Mouse (Mus musculus): ENCODE measurements around the gene Alkbh2. TPM values are rescaled to one million over a fixed set of nuclear protein-coding genes. Genes with fewer than 3 reads are reported as not detected.

Alkbh2 gene
- polyA plus RNA-seq, 2 experiments from 2014 or later = 2.8 to 5.1 TPM

DNA sequence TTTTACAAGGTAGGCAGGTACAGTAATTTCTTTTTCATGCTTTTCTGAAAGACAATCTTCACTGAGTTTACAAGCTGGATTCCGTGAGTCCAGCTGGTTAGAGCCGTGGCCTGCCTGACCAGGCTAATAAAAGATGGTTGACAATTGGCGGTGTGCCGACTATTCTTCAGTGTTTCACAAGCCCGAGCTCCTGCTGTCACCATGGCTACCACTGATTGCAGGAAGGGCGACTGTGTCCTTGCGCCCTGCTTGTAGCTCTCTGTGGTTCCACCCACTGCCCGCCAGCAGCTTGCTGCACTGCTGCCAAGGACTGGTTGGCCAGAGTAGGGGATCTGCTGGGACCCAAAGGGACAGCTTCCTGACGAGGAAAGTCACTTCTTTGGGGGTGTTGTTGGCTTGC is 11.2 kb upstream of the Alkbh2 start:
- ATAC-seq = no peak

DNA sequence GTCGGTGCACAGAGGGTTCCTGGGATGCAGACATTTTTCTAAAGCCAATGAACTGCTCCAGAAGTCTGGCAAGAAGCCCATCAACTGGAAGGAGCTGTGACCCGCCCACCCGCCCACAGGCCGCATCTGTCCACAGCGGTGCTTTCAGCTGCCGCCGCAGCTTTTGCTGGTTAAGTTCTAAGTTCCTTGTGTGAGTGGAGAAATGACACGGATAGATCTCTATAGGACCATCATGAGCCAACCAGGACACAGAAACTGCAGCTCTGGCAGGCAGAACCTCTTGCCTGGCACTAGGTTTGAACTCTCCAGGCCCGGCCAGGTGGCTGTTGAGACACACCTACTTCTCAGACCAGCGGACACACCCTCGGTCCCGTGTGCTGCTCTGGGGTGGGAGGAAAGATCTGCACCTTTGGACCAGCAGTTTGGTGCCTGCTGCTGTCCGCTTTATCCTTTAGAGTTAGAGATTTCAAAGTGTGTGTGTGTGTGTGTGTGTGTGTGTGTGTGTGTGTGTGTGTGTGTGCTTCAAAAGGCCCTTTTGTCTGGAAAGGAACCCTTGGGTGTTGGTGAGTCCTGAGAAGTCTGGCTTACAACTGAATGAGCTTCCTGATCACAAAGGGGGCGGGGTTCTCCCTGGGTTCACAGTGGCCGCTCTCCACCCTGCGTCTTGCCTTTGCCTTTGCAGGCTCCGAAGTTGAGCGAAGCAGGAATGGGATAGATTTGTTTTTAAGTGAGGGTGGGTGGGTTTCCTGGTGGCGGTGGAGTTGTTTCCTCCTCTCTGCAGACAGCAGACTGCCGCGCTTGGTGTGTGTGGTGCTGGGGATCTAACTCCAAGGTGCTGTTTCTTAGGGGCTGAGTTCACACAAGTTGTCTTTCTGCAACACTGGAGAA is 10.5 kb upstream of the Alkbh2 start:
- ATAC-seq = no peak

GRCm38 (mm10) chr5:114137481-114138276 is 9.7 kb upstream of the Alkbh2 start:
- no peak for ATAC-seq

DNA sequence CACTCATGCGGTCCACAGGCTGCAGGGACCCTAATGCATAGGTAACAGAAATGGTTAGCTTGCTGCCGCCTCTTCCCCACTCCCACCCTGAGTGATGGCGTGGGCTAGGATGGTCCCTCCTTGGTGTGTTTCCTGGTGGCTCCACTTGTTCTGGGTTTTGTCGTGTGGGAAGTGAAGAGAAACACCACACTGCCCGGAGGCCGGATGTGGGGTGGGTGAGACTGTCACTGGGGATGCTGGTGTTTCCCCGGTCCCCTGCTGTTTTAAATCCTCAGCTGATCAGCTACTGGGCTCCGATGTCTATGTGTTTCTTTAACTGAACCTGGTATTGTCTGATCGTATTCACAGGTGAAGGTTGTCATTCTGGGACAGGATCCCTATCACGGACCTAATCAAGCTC is 7.5 kb upstream of the Alkbh2 start:
- no peak for ATAC-seq

GRCm38 (mm10) chr5:114134091-114134534 is 6.1 kb upstream of the Alkbh2 start:
- no peak for ATAC-seq

DNA sequence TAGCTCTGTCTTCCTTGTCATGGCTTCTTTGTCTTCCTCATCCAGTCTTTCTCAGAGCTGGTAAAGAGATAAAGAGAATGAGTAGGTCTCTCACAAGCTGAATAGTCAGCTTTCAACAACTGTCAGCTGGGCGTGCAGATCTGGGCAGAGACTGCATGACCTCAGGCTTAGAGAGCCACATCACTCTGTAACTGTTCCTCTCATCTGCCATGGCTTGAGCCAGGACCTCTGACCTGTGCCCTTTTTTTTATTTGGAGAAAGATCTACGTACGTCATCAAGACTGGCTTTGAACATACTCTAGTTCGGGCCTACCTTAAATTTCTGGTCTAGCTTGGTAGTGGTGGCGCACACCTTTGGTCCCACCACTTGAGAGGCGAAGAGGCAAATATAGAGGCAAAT is 4.8 kb upstream of the Alkbh2 start:
- ATAC-seq = no peak

GRCm38 (mm10) chr5:114131521-114131840 is 3.5 kb upstream of the Alkbh2 start:
- peak; percentile 26 for ATAC-seq

DNA sequence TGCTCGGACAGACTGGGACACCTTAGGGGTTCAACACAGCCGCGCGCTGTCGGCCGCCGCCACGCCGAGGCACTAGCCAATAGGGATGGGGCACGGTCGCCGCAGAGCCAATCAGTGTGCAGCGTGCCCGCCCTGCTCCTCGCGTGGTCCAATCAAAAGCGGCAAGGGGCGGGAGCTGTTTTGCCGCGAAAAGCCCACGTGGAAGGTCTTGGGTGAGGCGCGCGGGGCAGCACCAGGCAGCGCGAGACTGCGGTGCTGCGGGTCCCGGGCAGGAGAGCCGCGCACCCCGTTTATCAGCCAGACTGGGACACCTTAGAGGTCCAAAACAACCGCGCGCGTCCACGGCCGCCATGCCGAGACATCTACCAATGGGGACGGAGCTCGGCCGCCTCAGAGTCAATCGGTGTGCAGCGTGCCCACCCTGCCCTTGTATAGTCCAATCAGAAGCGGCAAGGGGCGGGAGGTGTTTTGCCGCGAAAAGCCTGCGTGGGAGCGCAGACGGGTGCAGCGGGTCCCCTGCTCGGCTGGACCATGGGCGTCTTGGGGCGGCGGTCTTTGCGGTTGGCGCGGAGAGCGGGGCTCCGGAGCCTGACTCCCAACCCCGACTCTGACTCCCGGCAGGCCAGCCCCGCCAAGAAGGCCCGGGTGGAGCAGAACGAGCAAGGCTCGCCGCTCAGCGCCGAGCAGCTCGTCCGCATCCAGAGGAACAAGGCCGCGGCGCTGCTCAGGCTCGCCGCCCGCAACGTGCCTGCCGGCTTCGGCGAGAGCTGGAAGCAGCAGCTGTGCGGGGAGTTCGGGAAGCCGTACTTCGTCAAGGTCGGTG is 2.9 kb upstream of the Alkbh2 start:
- ATAC-seq = peak; percentile 84

DNA sequence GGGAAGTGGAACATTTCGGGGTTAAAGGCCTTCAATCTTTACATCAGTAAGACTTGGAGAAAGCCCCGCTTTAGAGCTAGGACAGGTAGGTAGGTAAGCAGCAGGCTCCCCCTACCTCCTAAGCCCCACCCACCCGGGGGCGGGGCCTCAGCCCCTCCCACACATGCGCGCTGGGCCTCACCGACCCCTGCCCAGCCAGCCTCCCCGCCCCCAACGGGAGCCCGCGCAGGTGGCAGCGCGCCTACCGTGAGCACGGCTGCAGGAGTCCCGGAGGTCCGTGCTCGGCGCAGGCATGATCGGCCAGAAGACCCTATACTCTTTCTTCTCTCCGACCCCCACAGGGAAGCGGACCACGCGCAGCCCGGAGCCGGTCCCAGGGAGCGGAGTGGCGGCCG is 2.2 kb upstream of the Alkbh2 start, which contains the start of gene Ung:
Gene Ung, plus strand, starts transcription at position 176 of the 395 bp plus-strand sequence.
- no peak for ATAC-seq

DNA sequence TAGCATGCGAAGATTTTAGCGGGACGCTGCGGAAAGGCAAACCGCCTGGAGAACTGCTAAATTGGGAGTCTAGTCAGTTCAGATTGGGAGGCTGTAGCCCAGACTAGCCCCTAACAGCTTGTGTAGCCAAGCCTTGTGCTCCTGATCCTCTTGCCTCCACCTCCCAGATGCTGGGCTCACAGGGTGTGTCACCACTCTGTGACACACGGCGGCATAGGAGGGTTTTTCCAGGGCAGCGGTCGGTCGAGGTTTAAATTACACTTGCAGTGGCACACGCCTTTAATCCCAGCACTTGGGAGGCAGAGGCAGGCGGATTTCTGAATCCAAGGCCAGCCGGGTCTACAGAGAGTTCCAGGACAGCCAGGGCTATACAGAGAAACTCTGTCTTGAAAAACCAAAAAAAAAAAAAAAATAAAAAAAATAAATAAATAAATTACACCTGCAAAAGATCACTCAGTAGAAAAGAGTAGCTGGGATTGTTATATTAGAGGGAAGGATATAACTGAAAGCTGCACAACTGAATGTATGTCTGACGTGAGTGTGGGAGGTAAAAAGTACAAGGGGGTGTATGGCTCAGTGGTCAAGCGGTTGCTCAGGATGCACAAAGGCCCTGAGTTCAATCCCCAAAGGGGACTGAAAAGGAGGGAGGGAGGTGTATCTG is 1.7 kb upstream of the Alkbh2 start:
- no peak for ATAC-seq

GRCm38 (mm10) chr5:114126499-114127244 is 1.3 kb downstream of the Alkbh2 start:
- no peak for ATAC-seq

DNA sequence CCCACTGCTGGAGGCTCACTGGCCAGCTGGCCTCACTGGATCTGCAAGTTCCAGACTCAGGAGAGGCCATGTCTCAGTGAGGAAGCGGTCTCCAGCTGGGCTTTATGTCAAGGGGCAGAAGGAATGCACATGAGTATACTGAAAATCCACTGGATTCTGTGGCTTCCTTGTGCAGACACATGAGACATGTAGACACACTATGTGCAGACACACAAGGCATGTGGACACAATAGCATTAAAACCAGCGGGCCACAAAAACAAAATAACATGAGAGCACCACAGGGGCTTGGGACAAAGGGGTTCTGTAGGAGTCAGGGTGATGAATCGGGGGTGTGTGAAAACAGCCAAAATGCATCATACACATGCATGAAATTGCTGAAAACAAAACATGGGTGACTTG is 2.0 kb downstream of the Alkbh2 start:
- ATAC-seq = no peak

GRCm38 (mm10) chr5:114119806-114120205 is 8.2 kb downstream of the Alkbh2 start:
- no peak for ATAC-seq

GRCm38 (mm10) chr5:114116586-114116985 is 11.4 kb downstream of the Alkbh2 start:
- no peak for ATAC-seq

DNA sequence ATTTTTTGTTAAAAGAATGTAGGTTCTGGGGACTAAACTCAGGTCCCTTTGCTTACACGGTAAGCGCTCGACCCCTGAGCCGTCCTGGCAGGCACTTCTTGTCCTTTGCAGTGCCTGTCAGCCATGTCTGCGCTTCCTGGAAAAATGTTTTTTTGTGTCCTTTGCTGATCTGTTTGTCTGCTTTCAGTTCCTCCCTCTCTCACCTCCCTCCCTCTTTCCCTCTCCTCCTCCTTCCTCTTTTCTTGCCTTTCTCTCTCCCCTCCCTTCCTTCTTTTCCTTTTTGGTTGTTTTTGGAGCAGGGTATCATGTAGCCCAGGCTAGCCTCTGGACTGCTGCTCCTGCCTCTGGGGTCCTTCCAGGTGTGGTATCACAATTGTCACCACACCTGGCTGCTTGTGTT is 13.0 kb downstream of the Alkbh2 start:
- ATAC-seq = no peak

DNA sequence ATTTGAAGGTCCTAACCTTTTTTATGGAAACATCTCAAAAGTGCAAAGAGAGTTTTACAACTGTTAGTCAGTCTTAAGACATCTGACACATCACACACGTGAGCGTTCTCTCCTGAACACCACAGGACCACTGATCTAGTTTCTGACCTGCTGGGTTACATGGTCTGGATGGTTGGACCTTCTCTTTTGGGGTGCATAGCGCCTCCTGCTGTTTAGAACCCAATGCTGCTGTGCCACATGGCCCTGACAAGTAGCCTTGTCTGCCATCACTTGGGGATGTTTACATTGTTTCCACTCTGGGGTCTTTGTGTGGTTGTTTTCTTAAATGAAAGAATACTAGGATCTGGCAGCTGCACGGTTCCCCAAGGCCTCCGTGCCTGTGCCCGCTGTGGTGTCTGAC is 14.7 kb downstream of the Alkbh2 start:
- no peak for ATAC-seq

DNA sequence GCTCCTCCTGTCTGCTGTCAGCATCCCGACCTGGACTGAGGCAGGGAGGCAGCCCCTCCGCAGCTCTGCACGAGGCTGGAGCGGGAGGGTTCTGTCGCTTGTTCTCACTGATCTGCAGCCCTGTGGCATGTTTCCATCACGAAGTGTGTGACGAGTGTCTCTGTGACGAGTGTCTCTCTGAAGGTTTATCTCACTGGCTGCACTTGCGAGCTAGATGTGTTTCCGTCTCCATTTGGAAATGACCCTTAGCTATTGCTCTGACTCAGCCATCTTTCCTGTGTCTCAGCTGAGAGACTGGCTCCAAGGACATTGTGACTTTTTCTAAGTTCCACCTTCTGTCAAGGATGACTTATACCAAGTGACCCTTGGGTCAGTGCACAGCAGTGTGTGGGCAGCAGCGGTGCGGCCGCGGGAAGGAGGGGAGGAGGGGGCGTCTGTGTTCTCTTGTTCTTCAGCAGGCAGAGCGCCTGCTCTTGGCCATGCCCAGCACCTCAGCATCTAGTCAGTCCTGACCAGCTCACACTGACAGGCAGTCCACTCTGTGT is 21.6 kb downstream of the Alkbh2 start:
- no peak for ATAC-seq

DNA sequence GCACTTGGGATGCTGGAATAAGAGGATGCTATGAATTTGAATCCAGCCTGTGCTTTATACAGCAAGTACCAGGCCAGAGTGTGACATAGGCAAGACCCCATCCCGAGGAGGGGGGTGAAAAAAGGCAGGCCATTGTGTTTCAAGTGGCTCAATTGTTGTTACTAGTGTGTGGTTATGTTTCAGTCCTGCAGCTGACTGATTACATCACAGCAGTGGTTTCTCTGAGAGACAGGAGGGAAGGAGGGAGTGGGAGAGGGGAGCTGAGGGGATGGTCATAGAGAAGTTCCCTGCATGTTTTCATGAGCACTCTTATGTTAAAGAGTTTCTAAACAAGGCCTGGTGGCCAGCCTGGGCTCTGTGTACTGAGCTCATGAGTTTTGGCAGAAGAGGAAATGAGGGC is 25.2 kb downstream of the Alkbh2 start:
- ATAC-seq = no peak

GRCm38 (mm10) chr5:114101873-114102272 is 26.1 kb downstream of the Alkbh2 start:
- no peak for ATAC-seq

- ATAC-seq = peak; percentile 49
Observed at GRCm38 (mm10) chr5:114100390-114101099, 27.5 kb downstream of the Alkbh2 start.

Measured in activated CD4-positive, CD25-positive, alpha-beta regulatory T cell, adult 4 months (primary cell).